Mouse (Mus musculus) lung, adult 2 months (tissue): ENCODE measurements around the gene Sms.

Source experiments
- CTCF ChIP-seq: fragments of 200-500 bp; IDR thresholded peaks from 2 replicates; pipeline ENCODE4 v1.5.1; 2011; ENCODE audit warnings: mild to moderate bottlenecking, low read length, control low read depth; ENCODE audit not compliant: insufficient read depth
- POLR2A ChIP-seq: fragments of 200-500 bp; IDR thresholded peaks from 2 replicates; pipeline ENCODE4 v1.6.1; 2011; ENCODE audit warnings: low read depth, mild to moderate bottlenecking, control low read depth, low read length, borderline replicate concordance; ENCODE audit errors: extremely low read depth

GRCm38 (mm10) chrX:157490769-157491144, 1.3 kb downstream of the Sms start:
- TF ChIP-seq CTCF, result no peak
- no peak for TF ChIP-seq POLR2A
